Mouse (Mus musculus): ENCODE results near the gene Hoxb5. TPM values are rescaled to one million over a fixed set of nuclear protein-coding genes. Genes with fewer than 3 reads are reported as not detected.

Gene Hoxb5
- polyA plus RNA-seq, 1 experiment from 2014 or later = 0.38 TPM

DNA sequence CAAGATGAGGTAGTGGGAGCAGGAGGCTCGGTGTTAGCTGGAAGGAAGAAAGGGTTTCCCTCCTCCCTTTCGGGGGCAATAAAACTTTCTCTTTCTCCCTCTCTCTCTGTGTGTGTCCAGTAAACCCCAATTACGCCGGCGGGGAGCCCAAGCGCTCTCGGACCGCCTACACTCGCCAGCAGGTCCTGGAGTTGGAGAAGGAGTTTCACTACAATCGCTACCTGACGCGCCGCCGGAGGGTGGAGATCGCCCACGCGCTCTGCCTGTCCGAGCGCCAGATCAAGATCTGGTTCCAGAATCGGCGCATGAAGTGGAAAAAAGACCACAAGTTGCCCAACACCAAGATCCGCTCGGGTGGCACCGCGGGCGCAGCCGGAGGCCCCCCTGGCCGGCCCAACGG is 16.8 kb downstream of the Hoxb5 start:
- Histone ChIP-seq H3K4me3 (no peak overlapping the region), H3K4me2 (replicated peaks) (no peak overlapping the region), H3K4me1 (peaks cover 5% of the 10 kb centered on the region; the same call in 1 of the 2 replicates), H3K36me3 (no peaks in the 10 kb centered on the region), H3K9ac (no peak overlapping the region), H3K9me3 (no peaks in the 10 kb centered on the region), H3K27ac (no peak overlapping the region), H3K27me3 (peaks cover 98% of the 10 kb centered on the region)
- under 1% methylated on average over 29 of the region's 29 CpGs for WGBS
- ATAC-seq (ENCODE audit: insufficient number of reproducible peaks, insufficient read depth, low FRiP score, low TSS enrichment) = no peak

- WGBS = under 1% methylated on average over 17 of the region's 17 CpGs
- Histone ChIP-seq H3K36me3 (no peaks in the 10 kb centered on the region), H3K27me3 (peaks cover 98% of the 10 kb centered on the region), H3K9ac (no peak overlapping the region), H3K4me3 (no peak overlapping the region), H3K4me2 (replicated peaks) (no peak overlapping the region), H3K27ac (no peak overlapping the region), H3K9me3 (no peaks in the 10 kb centered on the region), H3K4me1 (peaks cover 5% of the 10 kb centered on the region; the same call in 1 of the 2 replicates)
- ATAC-seq (ENCODE audit: insufficient number of reproducible peaks, insufficient read depth, low FRiP score, low TSS enrichment) = no peak
Measured at GRCm38 (mm10) chr11:96320688-96321087, 17.6 kb downstream of the Hoxb5 start.

DNA sequence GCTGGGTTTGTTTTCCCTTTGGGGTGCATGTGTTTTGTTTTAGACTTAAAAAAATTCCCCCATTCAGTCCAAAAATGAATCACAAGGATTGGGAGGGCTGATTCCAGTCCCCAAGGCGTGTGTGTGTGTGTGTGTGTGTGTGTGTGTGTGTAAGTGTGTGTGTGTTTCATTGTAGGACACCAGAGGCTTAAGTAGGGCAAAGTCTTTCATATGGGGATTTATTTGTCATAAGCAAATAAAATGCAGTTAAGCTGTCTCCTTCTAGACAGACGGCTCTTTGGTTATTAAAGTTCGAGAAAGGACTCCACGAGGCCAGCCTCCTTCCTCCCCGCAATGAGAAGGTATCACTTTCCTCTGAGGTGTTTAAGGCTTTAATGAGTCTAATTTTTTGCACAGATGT is 18.7 kb downstream of the Hoxb5 start:
- Histone ChIP-seq H3K9ac (no peak overlapping the region), H3K27ac (no peak overlapping the region), H3K9me3 (no peaks in the 10 kb centered on the region), H3K4me2 (replicated peaks) (no peak overlapping the region), H3K27me3 (peaks cover 99% of the 10 kb centered on the region), H3K4me3 (no peak overlapping the region), H3K4me1 (peaks cover 5% of the 10 kb centered on the region; the same call in 1 of the 2 replicates), H3K36me3 (no peaks in the 10 kb centered on the region)
- WGBS = 4% methylated on average over 5 of the region's 5 CpGs
- no peak for ATAC-seq (ENCODE audit: insufficient number of reproducible peaks, insufficient read depth, low FRiP score, low TSS enrichment)

DNA sequence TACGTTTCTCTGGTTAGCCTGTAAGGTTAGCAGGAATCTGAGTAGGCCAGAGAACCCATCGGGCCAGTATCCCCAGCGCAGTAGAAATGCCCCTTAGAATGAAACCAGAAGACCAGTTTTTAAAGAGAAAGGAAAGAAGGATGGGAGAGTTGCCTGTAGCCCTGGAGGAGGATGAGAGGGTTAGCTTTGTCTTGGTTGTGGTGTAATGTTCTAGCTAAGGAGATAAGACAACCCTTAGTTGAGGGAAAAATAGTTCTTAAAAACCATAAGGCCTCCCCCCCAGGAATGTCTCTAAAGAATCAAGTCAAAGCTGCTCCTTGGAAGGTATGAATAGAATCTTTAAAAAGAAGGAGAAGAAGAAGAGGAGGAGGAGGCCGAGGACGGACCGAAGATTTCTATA is 19.6 kb downstream of the Hoxb5 start:
- Histone ChIP-seq H3K36me3 (no peaks in the 10 kb centered on the region), H3K4me2 (replicated peaks) (no peak overlapping the region), H3K4me3 (no peak overlapping the region), H3K9ac (no peak overlapping the region), H3K27me3 (peaks cover 100% of the 10 kb centered on the region), H3K27ac (no peak overlapping the region), H3K4me1 (peaks cover 5% of the 10 kb centered on the region; the same call in 1 of the 2 replicates), H3K9me3 (no peaks in the 10 kb centered on the region)
- WGBS = 4% methylated on average over 6 of the region's 6 CpGs
- ATAC-seq (ENCODE audit: insufficient number of reproducible peaks, insufficient read depth, low FRiP score, low TSS enrichment) = no peak

GRCm38 (mm10) chr11:96323154-96323553 is 20.0 kb downstream of the Hoxb5 start, which contains the start of gene Hoxb3:
Gene Hoxb3 (plus strand): TSS chr11:96323326.
- no peaks in the 10 kb centered on the region for H3K9me3 ChIP-seq
- ATAC-seq (ENCODE audit: insufficient number of reproducible peaks, insufficient read depth, low FRiP score, low TSS enrichment) = no peak
- H3K36me3 ChIP-seq = no peaks in the 10 kb centered on the region
- H3K4me3 ChIP-seq = peak within 1 kb of the TSS; percentile 1; the same call in 1 of the 2 replicates
- H3K27ac ChIP-seq = no peak within 1 kb of the TSS
- peaks cover 5% of the 10 kb centered on the region; the same call in 1 of the 2 replicates for H3K4me1 ChIP-seq
- 2% methylated on average over 10 of the region's 10 CpGs for WGBS
- H3K9ac ChIP-seq = no peak within 1 kb of the TSS
- no peak within 1 kb of the TSS for H3K4me2 ChIP-seq (replicated peaks)
- H3K27me3 ChIP-seq = peaks cover 100% of the 10 kb centered on the region

- ATAC-seq (ENCODE audit: insufficient number of reproducible peaks, insufficient read depth, low FRiP score, low TSS enrichment) = no peak
- under 1% methylated on average over 5 of the region's 5 CpGs for WGBS
- Histone ChIP-seq H3K36me3 (no peaks in the 10 kb centered on the region), H3K27ac (no peak overlapping the region), H3K4me2 (replicated peaks) (no peak overlapping the region), H3K4me3 (peak overlapping the region; percentile 1; the same call in 1 of the 2 replicates), H3K4me1 (no peaks in the 10 kb centered on the region), H3K27me3 (peaks cover 100% of the 10 kb centered on the region), H3K9me3 (no peaks in the 10 kb centered on the region), H3K9ac (no peak overlapping the region)
Measured at GRCm38 (mm10) chr11:96324125-96324524, 21.0 kb downstream of the Hoxb5 start.

DNA sequence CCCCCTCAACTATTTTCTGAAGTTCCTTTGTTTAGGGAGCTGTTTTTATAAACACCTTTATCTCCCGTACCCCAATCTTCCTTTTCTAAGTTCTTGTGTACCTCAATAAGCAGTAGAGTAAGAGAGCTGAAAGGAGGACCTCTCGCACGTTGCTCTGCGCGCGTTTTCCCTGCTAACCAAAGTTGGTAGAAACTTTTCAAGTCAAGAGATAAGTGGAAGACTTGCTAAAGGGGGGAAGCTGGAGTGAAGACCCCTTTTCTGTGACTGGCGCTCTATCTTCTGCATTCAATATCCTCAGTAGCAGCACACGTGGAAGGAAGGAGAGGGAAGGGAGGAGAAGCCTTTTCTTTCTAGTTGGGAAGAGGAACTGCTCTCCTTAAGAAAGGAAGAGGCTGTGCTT is 21.8 kb downstream of the Hoxb5 start:
- 4% methylated on average over 8 of the region's 8 CpGs for WGBS
- Histone ChIP-seq H3K4me2 (replicated peaks) (no peak overlapping the region), H3K36me3 (no peaks in the 10 kb centered on the region), H3K4me3 (no peak overlapping the region), H3K9ac (no peak overlapping the region), H3K9me3 (no peaks in the 10 kb centered on the region), H3K27ac (no peak overlapping the region), H3K27me3 (peaks cover 100% of the 10 kb centered on the region), H3K4me1 (no peaks in the 10 kb centered on the region)
- no peak for ATAC-seq (ENCODE audit: insufficient number of reproducible peaks, insufficient read depth, low FRiP score, low TSS enrichment)

DNA sequence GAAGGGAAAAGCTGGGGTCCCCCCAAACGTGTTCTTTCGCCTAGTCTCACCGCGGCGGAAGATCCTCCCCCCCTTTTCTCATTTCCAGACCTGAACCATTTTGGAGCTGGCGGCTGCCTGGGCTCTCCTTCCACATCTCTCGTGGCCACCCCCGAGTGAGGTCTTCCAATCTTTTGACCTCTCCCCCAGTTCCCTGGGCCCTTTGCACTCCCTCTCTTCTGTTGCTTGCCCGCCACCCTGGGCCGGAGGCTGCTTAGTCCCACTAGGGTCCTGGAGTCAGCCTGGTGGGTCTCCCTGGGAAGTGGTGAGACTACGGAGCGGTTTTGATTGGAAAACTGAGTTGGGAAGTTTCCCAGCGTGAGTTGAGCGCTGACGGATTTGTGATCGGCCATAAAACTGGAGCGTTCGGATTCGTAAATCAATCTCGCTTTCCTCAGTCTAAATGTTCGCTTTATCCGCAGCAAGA is 22.6 kb downstream of the Hoxb5 start:
- no peaks in the 10 kb centered on the region for H3K9me3 ChIP-seq
- no peaks in the 10 kb centered on the region for H3K36me3 ChIP-seq
- peaks cover 100% of the 10 kb centered on the region for H3K27me3 ChIP-seq
- WGBS = 2% methylated on average over 22 of the region's 22 CpGs
- H3K27ac ChIP-seq = no peak overlapping the region
- no peak overlapping the region for H3K9ac ChIP-seq
- no peak for ATAC-seq (ENCODE audit: insufficient number of reproducible peaks, insufficient read depth, low FRiP score, low TSS enrichment)
- H3K4me2 ChIP-seq (replicated peaks) = no peak overlapping the region
- H3K4me3 ChIP-seq = no peak overlapping the region
- no peaks in the 10 kb centered on the region for H3K4me1 ChIP-seq

- H3K27me3 ChIP-seq = peaks cover 100% of the 10 kb centered on the region
- 1% methylated on average over 12 of the region's 12 CpGs for WGBS
- no peak overlapping the region for H3K9ac ChIP-seq
- no peak for ATAC-seq (ENCODE audit: insufficient number of reproducible peaks, insufficient read depth, low FRiP score, low TSS enrichment)
- H3K27ac ChIP-seq = no peak overlapping the region
- no peaks in the 10 kb centered on the region for H3K36me3 ChIP-seq
- no peaks in the 10 kb centered on the region for H3K9me3 ChIP-seq
- H3K4me1 ChIP-seq = no peaks in the 10 kb centered on the region
- no peak overlapping the region for H3K4me3 ChIP-seq
- H3K4me2 ChIP-seq (replicated peaks) = no peak overlapping the region
Measured at GRCm38 (mm10) chr11:96326705-96327104, 23.6 kb downstream of the Hoxb5 start.

- no peak overlapping the region for H3K27ac ChIP-seq
- H3K4me3 ChIP-seq = no peak overlapping the region
- H3K9ac ChIP-seq = no peak overlapping the region
- H3K9me3 ChIP-seq = no peaks in the 10 kb centered on the region
- H3K4me1 ChIP-seq = no peaks in the 10 kb centered on the region
- H3K4me2 ChIP-seq (replicated peaks) = no peak overlapping the region
- ATAC-seq (ENCODE audit: insufficient number of reproducible peaks, insufficient read depth, low FRiP score, low TSS enrichment) = no peak
- 3% methylated on average over 7 of the region's 7 CpGs for WGBS
- no peaks in the 10 kb centered on the region for H3K36me3 ChIP-seq
- H3K27me3 ChIP-seq = peaks cover 100% of the 10 kb centered on the region
Measured at GRCm38 (mm10) chr11:96327122-96327521, 24.0 kb downstream of the Hoxb5 start.

DNA sequence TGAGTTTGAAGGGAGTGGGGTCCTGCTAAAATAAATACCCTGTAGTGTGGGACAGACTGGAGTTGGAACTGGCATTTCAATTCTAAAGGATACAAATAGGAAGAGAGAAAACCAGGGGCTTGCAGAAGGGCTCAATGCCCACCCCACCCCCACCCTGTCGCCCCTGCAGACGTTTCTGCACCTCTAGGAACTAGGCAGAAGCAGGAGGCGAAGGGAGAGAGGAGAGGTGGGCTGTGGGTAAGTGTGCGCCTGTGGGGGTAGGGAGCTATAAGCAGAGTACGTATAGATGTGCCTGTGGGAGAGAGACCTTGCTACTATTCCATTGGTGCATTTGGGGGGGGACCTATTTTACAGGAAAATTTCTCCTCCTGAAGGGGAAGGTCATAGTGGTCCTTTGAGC is 24.6 kb downstream of the Hoxb5 start:
- 1% methylated on average over 5 of the region's 5 CpGs for WGBS
- Histone ChIP-seq H3K9me3 (no peaks in the 10 kb centered on the region), H3K9ac (no peak overlapping the region), H3K4me2 (replicated peaks) (no peak overlapping the region), H3K27me3 (peaks cover 100% of the 10 kb centered on the region), H3K27ac (no peak overlapping the region), H3K36me3 (no peaks in the 10 kb centered on the region), H3K4me3 (no peak overlapping the region), H3K4me1 (peaks cover 5% of the 10 kb centered on the region; the same call in 1 of the 2 replicates)
- no peak for ATAC-seq (ENCODE audit: insufficient number of reproducible peaks, insufficient read depth, low FRiP score, low TSS enrichment)

GRCm38 (mm10) chr11:96328605-96329004 is 25.5 kb downstream of the Hoxb5 start:
- Histone ChIP-seq H3K27ac (no peak overlapping the region), H3K9ac (no peak overlapping the region), H3K36me3 (no peaks in the 10 kb centered on the region), H3K9me3 (no peaks in the 10 kb centered on the region), H3K4me1 (peaks cover 7% of the 10 kb centered on the region; the same call in 1 of the 2 replicates), H3K27me3 (peaks cover 100% of the 10 kb centered on the region), H3K4me3 (no peak overlapping the region), H3K4me2 (replicated peaks) (no peak overlapping the region)
- no peak for ATAC-seq (ENCODE audit: insufficient number of reproducible peaks, insufficient read depth, low FRiP score, low TSS enrichment)
- WGBS = 2% methylated on average over 8 of the region's 8 CpGs

All from embryonic facial prominence, embryonic 12.5 days (tissue).